Mouse (Mus musculus) intestine, postnatal 0 days (tissue): Measurements from ENCODE around the gene Zfp169. TPM values are rescaled to one million over a fixed set of nuclear protein-coding genes. Genes with fewer than 3 reads are reported as not detected.
"Not testable (repeated sequence)": the region's sequence is repeated elsewhere in the genome, so short reads cannot be mapped to it uniquely, and the experiment has no call there.

Experiments used
- ATAC-seq: fragments of 200-750 bp; cut with Nextera tagmentation; 2 replicates; pipeline ENCODE4 v1.8.0; 2017; ENCODE audit warnings: mild to moderate bottlenecking, moderate TSS enrichment, moderate library complexity
- H3K27ac ChIP-seq: fragments of 300-500 bp; sonication (generic); 2 replicates; pipeline ENCODE4 v1.5.1; 2014; ENCODE audit warnings: mild to moderate bottlenecking, low read depth, low read length, moderate library complexity
- H3K27me3 ChIP-seq: fragments of 300-500 bp; sonication (generic); replicated peaks from 2 replicates; pipeline ENCODE4 v1.6.1; 2014; ENCODE audit warnings: low read length, mixed read lengths; ENCODE audit not compliant: control insufficient read depth, insufficient read depth
- H3K36me3 ChIP-seq: fragments of 300-500 bp; sonication (generic); 2 replicates; pipeline ENCODE4 v1.6.1; 2014; ENCODE audit warnings: mild to moderate bottlenecking, moderate library complexity; ENCODE audit not compliant: control insufficient read depth, insufficient read depth
- H3K4me1 ChIP-seq: fragments of 300-500 bp; sonication (generic); replicated peaks from 2 replicates; pipeline ENCODE4 v1.6.1; 2014; ENCODE audit warnings: antibody characterized with exemption, low read length, mixed read lengths; ENCODE audit not compliant: control insufficient read depth, insufficient read depth
- H3K4me2 ChIP-seq: fragments of 300-500 bp; sonication (generic); replicated peaks from 2 replicates; pipeline ENCODE4 v1.6.1; 2014; ENCODE audit warnings: low read depth, mild to moderate bottlenecking, moderate library complexity
- H3K4me3 ChIP-seq: fragments of 300-500 bp; sonication (generic); 2 replicates; pipeline ENCODE4 v1.5.1; 2014; ENCODE audit warnings: low read depth, low read length
- H3K9ac ChIP-seq: fragments of 300-500 bp; sonication (generic); 2 replicates; pipeline ENCODE4 v1.6.1; 2014; ENCODE audit warnings: mild to moderate bottlenecking, low read depth, low read length
- H3K9me3 ChIP-seq: fragments of 300-500 bp; sonication (generic); 2 replicates; pipeline ENCODE4 v1.6.1; 2016; ENCODE audit warnings: mixed run types; ENCODE audit not compliant: control insufficient read depth
- CTCF ChIP-seq: sonication (generic); IDR thresholded peaks from 2 replicates; pipeline ENCODE4 v1.5.1; 2016; ENCODE audit warnings: low read depth, mild to moderate bottlenecking, control low read depth, antibody characterized with exemption, moderate library complexity
- WGBS: fragments of 180-500 bp; shearing (Covaris S2); extraction: QIAGEN DNeasy Blood & Tissue Kit; methylation state at CpG from one replicate; pipeline ENCODE4 v1.1.7; 2014; 5-methylcytosine and 5-hydroxymethylcytosine counted together
- polyA plus RNA-seq: library from polyadenylated mRNA; unstranded; fragments of >200 nt; fragmentation: Nextera tagmentation; extraction: Ambion mirVana; gene quantifications from 2 replicates; pipeline ENCODE4 v1.2.1, GENCODE M21; 2015

Gene Zfp169
- polyA plus RNA-seq, 1 experiment from 2014 or later, result 1.6 TPM

DNA sequence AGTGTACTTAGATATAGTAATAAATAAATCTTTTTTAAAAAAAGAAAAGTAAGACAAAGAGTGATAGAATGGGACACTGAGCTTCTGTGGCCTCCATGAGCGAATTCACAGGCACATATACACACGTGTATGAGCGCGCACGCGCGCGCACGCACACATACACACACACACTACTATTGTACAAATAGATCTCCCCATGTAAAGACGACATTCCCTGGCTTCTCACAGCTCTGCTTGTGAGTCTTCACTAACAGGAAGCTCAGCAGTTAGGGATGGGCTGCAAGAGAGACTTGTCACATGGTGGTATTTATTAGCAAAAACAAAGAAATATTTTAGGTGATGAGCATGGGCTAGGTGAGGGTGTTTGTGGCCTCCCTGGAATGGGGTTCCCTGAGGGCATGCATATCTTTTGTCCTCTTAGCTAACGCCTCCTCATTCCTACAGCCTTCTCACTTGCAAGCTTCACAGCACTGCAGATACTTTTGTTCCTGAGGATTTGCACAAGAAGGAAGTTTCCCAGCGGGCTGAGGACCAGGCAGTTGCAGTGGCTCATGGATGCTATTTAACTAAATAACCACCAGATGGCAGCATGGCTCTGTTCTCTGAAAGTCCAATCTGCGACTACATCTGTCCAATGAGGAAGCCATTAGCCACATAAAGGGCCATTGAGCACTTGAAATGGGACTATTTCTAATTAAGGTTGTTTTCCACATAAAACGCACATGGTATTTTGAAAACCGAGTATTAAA lies 15.0 kb upstream of the Zfp169 start:
- TF ChIP-seq CTCF, result peak; percentile 95
- Histone ChIP-seq H3K27me3 (no peaks in the 10 kb centered on the region), H3K36me3 (no peaks in the 10 kb centered on the region), H3K4me1 (no peaks in the 10 kb centered on the region), H3K9me3 (no peaks in the 10 kb centered on the region), H3K4me3 (no peak overlapping the region), H3K9ac (no peak overlapping the region), H3K27ac (no peak overlapping the region), H3K4me2 (no peak overlapping the region)
- ATAC-seq, result peak; percentile 81
- WGBS, result 55% methylated on average over 15 of the region's 15 CpGs

DNA sequence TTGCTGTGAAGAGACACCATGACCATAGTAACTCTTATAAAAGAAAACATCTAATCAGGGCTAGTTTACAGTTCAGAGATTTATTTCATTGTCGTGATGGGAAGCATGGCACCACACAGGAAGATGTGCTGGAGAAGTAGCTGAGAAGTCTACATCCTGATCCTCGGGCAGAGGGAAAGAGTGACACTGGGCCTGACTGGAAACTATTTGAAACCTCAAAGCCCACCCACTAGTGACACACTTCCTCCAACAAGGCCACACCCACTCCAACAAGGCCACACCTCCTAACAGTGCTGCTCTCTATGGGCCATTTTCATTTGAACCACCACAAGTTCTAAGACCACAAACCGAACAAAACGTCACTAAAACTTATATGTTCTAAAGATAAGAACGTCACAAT lies 12.5 kb upstream of the Zfp169 start:
- no peaks in the 10 kb centered on the region for H3K9me3 ChIP-seq
- H3K4me2 ChIP-seq, result no peak overlapping the region
- no peak for ATAC-seq
- H3K27ac ChIP-seq, result no peak overlapping the region
- H3K4me3 ChIP-seq, result no peak overlapping the region
- no peak overlapping the region for H3K9ac ChIP-seq
- 65% methylated on average over 5 of the region's 5 CpGs for WGBS
- no peaks in the 10 kb centered on the region for H3K36me3 ChIP-seq
- H3K4me1 ChIP-seq, result no peaks in the 10 kb centered on the region
- TF ChIP-seq CTCF, result no peak
- H3K27me3 ChIP-seq, result no peaks in the 10 kb centered on the region

DNA sequence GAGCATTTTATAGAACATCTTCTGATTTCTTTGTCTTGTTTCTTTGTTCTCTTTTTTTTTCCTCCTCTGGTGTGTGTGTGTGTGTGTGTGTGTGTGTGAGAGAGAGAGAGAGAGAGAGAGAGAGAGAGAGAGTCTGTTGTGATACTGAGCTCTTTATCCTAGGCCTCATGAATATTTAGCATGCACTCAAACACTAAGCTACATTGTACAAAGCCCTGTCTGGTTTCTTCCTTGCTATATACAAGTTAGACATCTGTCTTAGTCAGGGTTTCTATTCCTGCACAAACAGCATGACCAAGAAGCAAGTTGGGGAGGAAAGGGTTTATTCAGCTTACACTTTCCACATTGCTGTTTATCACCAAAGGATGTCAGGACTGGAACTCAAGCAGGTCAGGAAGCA lies 5.9 kb upstream of the Zfp169 start:
- not testable (repeated sequence) for H3K9me3 ChIP-seq, ATAC-seq, H3K9ac ChIP-seq, H3K36me3 ChIP-seq, H3K4me3 ChIP-seq, H3K27ac ChIP-seq, H3K4me2 ChIP-seq, H3K27me3 ChIP-seq, H3K4me1 ChIP-seq

DNA sequence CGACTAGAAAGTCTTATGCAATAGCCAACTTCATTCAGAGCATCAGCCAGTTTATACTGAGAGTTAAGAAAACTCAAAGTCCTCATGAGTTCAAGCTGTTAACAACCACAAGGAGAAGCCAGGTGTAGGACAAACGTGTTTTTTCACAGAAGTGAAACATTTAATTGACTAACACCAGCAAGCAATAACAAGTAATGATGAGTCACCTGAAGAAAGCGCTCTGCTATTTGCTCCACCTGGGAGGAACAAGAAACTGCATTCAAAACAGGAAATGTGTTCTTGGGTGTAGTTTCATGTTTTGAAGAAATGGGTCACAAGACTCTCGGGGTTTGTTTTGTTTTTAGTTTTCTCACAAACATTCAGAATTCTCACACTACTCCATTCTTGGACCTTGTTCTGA lies 2.6 kb upstream of the Zfp169 start:
- TF ChIP-seq CTCF, result no peak
- no peak overlapping the region for H3K4me3 ChIP-seq
- H3K9me3 ChIP-seq, result no peaks in the 10 kb centered on the region
- 52% methylated on average over 4 of the region's 4 CpGs for WGBS
- H3K4me1 ChIP-seq, result no peaks in the 10 kb centered on the region
- no peak overlapping the region for H3K9ac ChIP-seq
- no peaks in the 10 kb centered on the region for H3K36me3 ChIP-seq
- peak; percentile 37; the same call in 1 of the 2 replicates for ATAC-seq
- H3K27me3 ChIP-seq, result no peaks in the 10 kb centered on the region
- H3K27ac ChIP-seq, result no peak overlapping the region
- H3K4me2 ChIP-seq, result no peak overlapping the region

DNA sequence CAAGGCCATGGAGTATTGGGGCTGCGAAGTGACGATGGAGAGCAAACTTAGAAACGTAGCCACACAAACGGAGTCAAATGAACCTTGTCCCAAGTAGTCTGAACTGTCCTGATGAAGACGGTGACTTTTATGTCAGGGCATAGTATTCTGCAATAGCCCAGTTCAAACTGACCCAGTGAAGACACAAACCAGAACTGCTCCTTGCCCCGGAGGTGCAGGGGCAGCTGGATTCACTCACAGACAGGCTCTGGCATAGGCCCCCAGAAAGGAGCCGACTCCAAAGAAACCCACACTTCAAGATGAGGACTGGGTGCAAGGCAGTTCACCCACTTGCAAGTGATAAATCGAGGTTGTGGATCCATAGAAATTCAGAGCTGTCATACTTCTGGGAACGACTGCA lies 4.6 kb downstream of the Zfp169 start:
- no peak overlapping the region for H3K9ac ChIP-seq
- ATAC-seq, result no peak
- H3K4me2 ChIP-seq, result no peak overlapping the region
- H3K4me3 ChIP-seq, result no peak overlapping the region
- H3K36me3 ChIP-seq, result peaks cover 18% of the 10 kb centered on the region
- H3K4me1 ChIP-seq, result no peaks in the 10 kb centered on the region
- H3K9me3 ChIP-seq, result no peaks in the 10 kb centered on the region
- 79% methylated on average over 9 of the region's 9 CpGs for WGBS
- no peak for TF ChIP-seq CTCF
- no peak overlapping the region for H3K27ac ChIP-seq
- no peaks in the 10 kb centered on the region for H3K27me3 ChIP-seq

DNA sequence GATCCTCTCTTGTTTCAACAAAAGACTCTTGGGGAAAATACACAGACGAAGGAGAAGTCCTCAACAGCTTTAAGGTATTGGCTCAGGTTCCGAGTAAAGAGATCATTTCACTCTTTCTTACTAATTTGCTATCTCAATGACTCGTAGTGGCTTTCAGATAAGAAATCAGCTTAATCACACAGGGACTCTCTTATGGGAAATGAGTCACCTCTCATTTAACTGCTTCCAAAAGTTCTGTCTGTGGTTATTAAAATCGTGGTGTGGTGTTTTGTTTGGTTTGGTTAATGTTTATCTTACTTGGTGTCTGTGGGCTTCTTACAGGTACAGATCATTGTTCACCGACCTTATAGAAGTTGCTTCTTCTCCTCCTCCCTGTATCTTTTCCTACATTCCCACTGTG lies 10.8 kb downstream of the Zfp169 start:
- Histone ChIP-seq H3K27ac (no peak overlapping the region), H3K36me3 (peaks cover 32% of the 10 kb centered on the region), H3K4me1 (no peaks in the 10 kb centered on the region), H3K4me3 (no peak overlapping the region), H3K9ac (no peak overlapping the region), H3K27me3 (no peaks in the 10 kb centered on the region), H3K4me2 (no peak overlapping the region), H3K9me3 (no peaks in the 10 kb centered on the region)
- no peak for ATAC-seq
- no peak for TF ChIP-seq CTCF
- WGBS, result 47% methylated on average over 5 of the region's 5 CpGs

DNA sequence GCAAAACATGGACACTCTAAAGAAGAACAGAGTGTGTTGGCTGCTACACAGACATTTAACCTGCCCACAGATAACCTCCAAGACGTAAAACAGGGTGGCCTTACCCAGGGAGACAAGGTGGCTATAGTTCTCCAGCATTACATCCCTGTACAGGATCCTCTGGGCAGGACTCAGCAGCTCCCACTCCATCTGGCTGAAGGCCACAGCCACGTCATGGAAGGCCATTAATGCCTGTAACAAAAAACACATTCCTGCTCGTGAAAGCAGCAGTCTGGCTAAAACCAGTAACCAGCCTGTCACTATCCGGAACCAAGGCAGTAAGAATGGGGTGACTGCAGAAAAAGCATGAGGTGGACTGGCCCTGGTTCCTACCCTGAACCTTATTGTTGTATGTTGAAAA lies 14.6 kb downstream of the Zfp169 start:
- Histone ChIP-seq H3K9ac (no peak overlapping the region), H3K36me3 (peaks cover 23% of the 10 kb centered on the region), H3K27me3 (no peaks in the 10 kb centered on the region), H3K27ac (no peak overlapping the region), H3K4me2 (no peak overlapping the region), H3K4me3 (no peak overlapping the region), H3K4me1 (no peaks in the 10 kb centered on the region), H3K9me3 (0 out of 2 replicates have a peak, but pooled peaks cover 4% of the 10 kb centered on the region)
- no peak for TF ChIP-seq CTCF
- ATAC-seq, result no peak
- 64% methylated on average over 4 of the region's 4 CpGs for WGBS
